Mouse (Mus musculus) liver, embryonic 15.5 days (tissue): ENCODE results near the gene Rpl41. TPM values are rescaled to one million over a fixed set of nuclear protein-coding genes. Genes with fewer than 3 reads are reported as not detected.

Experiments
- ATAC-seq: fragments of 200-750 bp; cut with Nextera tagmentation; 2 replicates; pipeline ENCODE4 v1.8.0; 2017; ENCODE audit warnings: moderate number of reproducible peaks, mild to moderate bottlenecking, moderate library complexity; ENCODE audit not compliant: insufficient read depth
- H3K27ac ChIP-seq: fragments of 300-500 bp; sonication (generic); replicated peaks from 2 replicates; pipeline ENCODE4 v1.5.1; 2015; ENCODE audit warnings: mild to moderate bottlenecking, inconsistent platforms
- H3K27me3 ChIP-seq: fragments of 300-500 bp; sonication (generic); 2 replicates; pipeline ENCODE4 v1.6.1; 2015; ENCODE audit warnings: mild to moderate bottlenecking, inconsistent platforms
- H3K36me3 ChIP-seq: fragments of 300-500 bp; sonication (generic); replicated peaks from 2 replicates; pipeline ENCODE4 v1.6.1; 2015; ENCODE audit warnings: moderate library complexity, mild to moderate bottlenecking, inconsistent platforms
- H3K4me1 ChIP-seq: fragments of 300-500 bp; sonication (generic); replicated peaks from 2 replicates; pipeline ENCODE4 v1.6.1; 2015; ENCODE audit warnings: inconsistent platforms
- H3K4me2 ChIP-seq: fragments of 300-500 bp; sonication (generic); 2 replicates; pipeline ENCODE4 v1.6.1; 2015; ENCODE audit warnings: moderate library complexity, mild to moderate bottlenecking, inconsistent platforms
- H3K4me3 ChIP-seq: fragments of 300-500 bp; sonication (generic); replicated peaks from 2 replicates; pipeline ENCODE4 v1.5.1; 2015; ENCODE audit warnings: mild to moderate bottlenecking, inconsistent platforms
- H3K9ac ChIP-seq: fragments of 300-500 bp; sonication (generic); 2 replicates; pipeline ENCODE4 v1.6.1; 2015; ENCODE audit warnings: moderate library complexity, mild to moderate bottlenecking, inconsistent platforms
- H3K9me3 ChIP-seq: fragments of 300-500 bp; sonication (generic); replicated peaks from 2 replicates; pipeline ENCODE4 v1.6.1; 2016; ENCODE audit warnings: inconsistent platforms
- WGBS: fragments of 180-500 bp; shearing (Covaris S2); methylation state at CpG from one replicate; pipeline ENCODE4 v1.1.7; 2015; ENCODE audit warnings: mixed read lengths; ENCODE audit not compliant: insufficient replicate concordance; 5-methylcytosine and 5-hydroxymethylcytosine counted together
- polyA plus RNA-seq: library from polyadenylated mRNA; unstranded; fragments of >200 nt; fragmentation: Nextera tagmentation; extraction: Ambion mirVana; gene quantifications from 2 replicates; pipeline ENCODE4 v1.2.1, GENCODE M21; 2015

Rpl41 gene
- polyA plus RNA-seq, 1 experiment from 2014 or later, result 2,155 TPM

DNA sequence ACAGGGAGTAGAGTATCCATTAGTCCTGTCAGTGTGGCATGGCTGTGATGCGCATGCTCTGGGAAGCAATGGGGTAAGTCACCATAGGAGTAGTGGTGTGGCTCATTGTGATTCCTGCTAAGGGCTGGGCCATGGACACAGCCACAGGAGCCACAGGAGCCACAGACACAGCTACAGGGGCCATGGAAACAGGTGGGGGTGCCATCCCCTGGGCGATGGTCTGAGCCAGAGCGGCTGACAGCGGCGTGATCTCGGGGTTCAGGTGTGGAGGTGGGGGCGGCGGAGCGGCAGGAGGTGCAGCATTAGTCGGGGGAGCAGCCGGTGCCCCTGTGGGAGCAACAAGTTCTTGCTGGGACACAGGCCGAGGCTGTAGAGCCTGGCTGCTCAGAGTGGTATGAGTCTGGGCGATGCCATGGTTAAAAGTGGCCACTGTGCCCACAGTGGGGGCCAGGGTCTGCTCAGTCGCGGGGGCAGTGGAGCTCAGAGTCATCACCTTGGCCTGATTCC lies 4.9 kb downstream of the Rpl41 start:
- Histone ChIP-seq H3K36me3 (peaks cover 41% of the 10 kb centered on the region), H3K4me1 (peaks cover 14% of the 10 kb centered on the region), H3K4me3 (no peak overlapping the region), H3K4me2 (no peak overlapping the region), H3K9me3 (no peaks in the 10 kb centered on the region), H3K27me3 (no peaks in the 10 kb centered on the region), H3K27ac (no peak overlapping the region), H3K9ac (no peak overlapping the region)
- ATAC-seq, result no peak
- 89% methylated on average over 15 of the region's 15 CpGs for WGBS

DNA sequence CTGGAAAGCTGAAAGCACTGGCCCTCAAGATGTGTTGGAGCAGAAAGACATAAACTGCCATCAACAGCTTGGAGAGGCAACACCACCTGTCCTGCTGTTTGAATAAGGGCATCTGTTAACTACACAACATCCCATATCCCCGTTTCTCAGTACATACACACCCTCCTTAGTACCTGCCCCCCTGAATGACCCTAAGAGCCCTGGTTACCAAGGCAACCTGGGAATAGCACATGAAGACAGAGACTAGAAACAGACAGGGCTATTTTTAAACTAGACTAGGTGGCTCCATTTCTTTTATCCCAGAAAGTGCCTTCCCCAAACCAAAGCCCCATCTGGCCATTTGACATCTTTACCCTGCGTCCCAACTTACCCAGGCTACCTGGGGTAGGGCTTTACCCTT lies 6.0 kb downstream of the Rpl41 start:
- no peak overlapping the region for H3K4me3 ChIP-seq
- no peak overlapping the region for H3K27ac ChIP-seq
- no peaks in the 10 kb centered on the region for H3K27me3 ChIP-seq
- no peak for ATAC-seq
- H3K4me1 ChIP-seq, result peaks cover 14% of the 10 kb centered on the region
- no peak overlapping the region for H3K9ac ChIP-seq
- H3K36me3 ChIP-seq, result peaks cover 41% of the 10 kb centered on the region
- no peak overlapping the region for H3K4me2 ChIP-seq
- 71% methylated on average over 2 of the region's 2 CpGs for WGBS
- H3K9me3 ChIP-seq, result no peaks in the 10 kb centered on the region

DNA sequence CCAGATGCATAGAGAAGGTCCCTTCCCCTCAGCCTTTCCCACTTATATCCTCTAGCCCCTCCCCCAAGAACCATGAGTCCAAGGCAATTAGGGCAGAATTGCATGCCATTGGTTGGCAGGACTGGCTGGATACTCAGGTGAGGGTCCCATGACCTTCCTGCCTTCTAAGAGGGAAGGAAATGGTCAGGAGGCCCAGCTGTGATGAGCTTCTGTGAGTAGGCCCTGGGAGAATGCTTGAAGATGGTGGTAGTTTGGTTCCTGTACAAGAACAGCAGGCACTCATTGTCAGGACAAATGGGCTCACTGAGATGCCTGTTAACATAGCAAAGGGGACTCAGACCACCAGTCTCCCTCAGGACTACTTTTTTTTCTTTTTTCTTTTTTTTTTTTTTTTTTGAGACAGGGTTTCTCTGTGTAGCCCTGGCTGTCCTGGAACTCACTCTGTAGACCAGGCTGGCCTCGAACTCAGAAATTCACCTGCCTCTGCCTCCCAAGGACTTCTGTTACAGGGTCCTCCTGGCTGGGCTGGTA lies 10.7 kb downstream of the Rpl41 start:
- Histone ChIP-seq H3K9ac (no peak overlapping the region), H3K36me3 (peaks cover 15% of the 10 kb centered on the region), H3K27me3 (no peaks in the 10 kb centered on the region), H3K4me1 (peaks cover 18% of the 10 kb centered on the region), H3K4me2 (no peak overlapping the region), H3K4me3 (no peak overlapping the region), H3K27ac (no peak overlapping the region), H3K9me3 (no peaks in the 10 kb centered on the region)
- ATAC-seq, result no peak
- 76% methylated on average over 1 of the region's 1 CpGs for WGBS

DNA sequence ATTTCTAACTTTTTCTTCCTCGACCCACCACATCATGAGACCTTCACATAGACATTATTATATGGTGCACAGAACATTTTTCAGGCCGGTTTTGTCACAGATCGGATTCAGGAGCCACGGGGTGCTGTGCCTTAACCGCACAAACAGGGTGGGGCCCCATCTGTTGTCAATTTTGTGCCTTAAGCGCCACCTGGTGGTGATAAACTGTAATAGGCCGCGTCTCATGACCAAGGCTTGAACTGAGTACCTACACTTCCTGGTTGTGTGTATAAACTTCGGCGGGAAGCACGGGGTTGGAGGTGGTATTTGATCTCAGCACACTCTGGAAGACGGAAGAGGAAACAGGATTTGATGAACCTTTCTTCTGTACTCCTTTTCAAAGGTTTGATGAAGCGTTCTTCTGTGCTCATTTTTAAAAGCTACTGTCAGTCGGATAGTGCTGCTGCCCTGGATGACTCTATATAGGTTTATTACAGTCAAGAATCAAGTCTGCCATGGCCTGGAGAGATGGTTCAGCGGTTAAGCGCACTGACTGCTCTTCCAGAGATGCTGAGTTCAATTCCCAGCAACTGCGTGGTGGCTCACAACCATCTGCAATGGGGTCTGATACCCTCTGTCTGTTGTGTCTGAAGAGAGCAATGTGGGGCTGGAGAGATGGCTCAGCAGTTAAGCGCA lies 12.7 kb downstream of the Rpl41 start:
- Histone ChIP-seq H3K27ac (peak overlapping the region; percentile 76), H3K4me2 (peak overlapping the region; percentile 66), H3K27me3 (no peaks in the 10 kb centered on the region), H3K36me3 (no peaks in the 10 kb centered on the region), H3K4me1 (peaks cover 18% of the 10 kb centered on the region), H3K9ac (peak overlapping the region; percentile 23; the same call in 1 of the 2 replicates), H3K9me3 (no peaks in the 10 kb centered on the region), H3K4me3 (peak overlapping the region; percentile 32)
- WGBS, result 13% methylated on average over 18 of the region's 18 CpGs
- peak; percentile 96 for ATAC-seq

DNA sequence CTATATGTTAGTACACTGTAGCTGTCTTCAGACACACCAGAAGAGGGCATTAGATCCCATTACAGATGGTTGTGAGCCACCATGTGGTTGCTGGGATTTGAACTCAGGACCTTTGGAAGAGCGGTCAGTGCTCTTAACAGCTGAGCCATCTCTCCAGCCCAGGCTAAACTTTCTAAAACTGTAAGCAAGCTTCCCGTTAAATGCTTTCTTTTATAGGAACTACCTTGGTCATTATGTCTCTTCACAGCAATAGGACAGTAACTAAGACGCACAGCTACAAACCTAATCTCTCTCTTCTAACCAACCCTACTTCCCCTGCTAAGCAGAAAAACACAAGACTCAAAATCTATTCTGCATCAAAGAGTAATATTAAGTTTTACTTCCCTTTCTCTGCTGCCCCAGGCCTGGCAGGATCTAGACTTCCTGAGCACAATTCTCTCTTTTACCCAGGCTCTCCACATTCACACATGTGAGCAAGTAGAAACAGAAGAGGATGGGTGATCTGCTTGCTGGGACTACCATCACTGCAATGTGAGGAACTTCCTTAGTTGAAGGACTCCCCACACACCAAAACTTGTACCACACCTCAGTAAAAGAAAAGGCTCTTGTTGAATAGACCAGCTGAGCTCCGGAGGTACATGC lies 13.4 kb downstream of the Rpl41 start:
- Histone ChIP-seq H3K36me3 (no peaks in the 10 kb centered on the region), H3K4me2 (peak overlapping the region; percentile 66), H3K4me1 (peaks cover 18% of the 10 kb centered on the region), H3K27me3 (no peaks in the 10 kb centered on the region), H3K9ac (0 out of 2 replicates have a peak overlapping the region, but pooled peaks have one; percentile 1), H3K9me3 (no peaks in the 10 kb centered on the region), H3K27ac (peak overlapping the region; percentile 76), H3K4me3 (peak overlapping the region; percentile 32)
- peak; percentile 29; the same call in 1 of the 2 replicates for ATAC-seq
- WGBS, result 54% methylated on average over 4 of the region's 4 CpGs

DNA sequence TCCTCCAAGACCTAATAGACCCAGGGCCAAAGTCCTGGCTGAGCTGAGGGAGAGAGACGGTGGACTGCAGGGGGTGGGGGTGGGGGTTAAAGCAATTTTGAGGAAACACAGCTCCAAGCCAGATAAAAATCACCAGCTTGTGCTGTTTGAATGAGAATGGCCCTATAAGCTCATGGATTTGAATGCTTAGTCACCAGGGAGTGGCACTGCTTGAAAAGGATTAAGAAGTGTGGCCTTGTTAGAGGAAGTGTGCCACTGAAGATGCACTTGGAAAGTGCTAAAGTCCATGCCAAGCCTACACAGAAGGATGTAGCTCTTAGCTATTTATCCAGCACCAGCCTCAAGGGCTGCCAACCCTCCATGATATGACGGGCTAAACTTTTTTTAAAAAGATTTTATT lies 13.9 kb downstream of the Rpl41 start:
- Histone ChIP-seq H3K4me1 (peaks cover 18% of the 10 kb centered on the region), H3K4me2 (no peak overlapping the region), H3K27ac (no peak overlapping the region), H3K9me3 (no peaks in the 10 kb centered on the region), H3K9ac (no peak overlapping the region), H3K36me3 (no peaks in the 10 kb centered on the region), H3K4me3 (no peak overlapping the region), H3K27me3 (no peaks in the 10 kb centered on the region)
- WGBS, result 63% methylated on average over 2 of the region's 2 CpGs
- no peak for ATAC-seq

DNA sequence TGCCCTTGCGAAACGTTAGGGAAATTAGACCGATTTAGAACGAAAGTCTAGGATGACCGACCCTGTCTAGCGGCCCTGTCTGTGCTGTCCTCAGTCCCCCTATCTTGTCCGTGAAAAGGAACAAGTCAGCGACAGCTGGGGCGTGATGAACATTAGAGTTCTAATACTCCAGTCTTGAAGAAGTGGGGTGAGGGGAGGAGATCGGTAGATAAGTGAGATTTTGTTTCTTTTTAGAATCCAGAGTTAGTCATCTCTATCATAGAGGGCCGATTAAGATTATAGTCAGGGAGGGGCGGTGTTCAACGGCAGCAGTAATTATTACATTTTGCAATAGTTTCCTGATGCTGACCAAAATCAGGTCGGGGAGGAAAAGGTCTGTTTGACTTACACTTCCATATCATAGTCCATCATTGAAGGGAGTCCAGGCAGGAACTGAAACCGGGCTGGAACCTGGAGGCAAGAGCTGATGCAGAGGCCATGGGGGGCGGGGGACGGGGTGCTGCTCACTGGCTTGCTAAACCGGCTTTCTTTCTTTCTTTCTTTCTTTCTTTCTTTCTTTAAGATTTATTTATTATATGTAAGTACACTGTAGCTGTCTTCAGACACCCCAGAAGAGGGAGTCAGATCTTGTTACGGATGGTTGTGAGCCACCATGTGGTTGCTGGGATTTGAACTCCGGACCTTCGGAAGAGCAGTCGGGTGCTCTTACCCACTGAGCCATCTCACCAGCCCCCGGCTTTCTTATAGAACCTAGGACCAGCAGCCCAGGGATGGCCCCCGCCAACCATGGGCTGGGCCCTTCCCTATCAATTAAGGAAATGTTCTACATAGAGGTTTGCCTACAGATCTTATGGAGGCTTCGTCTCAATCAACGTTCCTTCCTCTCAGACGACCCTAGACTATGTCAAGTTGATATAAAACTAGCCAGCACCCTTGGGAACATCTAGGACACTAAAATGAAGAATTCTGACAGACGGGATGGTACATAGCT lies 22.4 kb downstream of the Rpl41 start:
- H3K9me3 ChIP-seq, result no peaks in the 10 kb centered on the region
- H3K9ac ChIP-seq, result peak overlapping the region; percentile 65
- no peaks in the 10 kb centered on the region for H3K27me3 ChIP-seq
- H3K36me3 ChIP-seq, result peaks cover 8% of the 10 kb centered on the region; the same call in 1 of the 2 replicates
- peak overlapping the region; percentile 99 for H3K4me2 ChIP-seq
- H3K27ac ChIP-seq, result peak overlapping the region; percentile 92
- WGBS, result 24% methylated on average over 28 of the region's 28 CpGs
- peaks cover 35% of the 10 kb centered on the region for H3K4me1 ChIP-seq
- H3K4me3 ChIP-seq, result peak overlapping the region; percentile 78
- peak; percentile 30 for ATAC-seq

DNA sequence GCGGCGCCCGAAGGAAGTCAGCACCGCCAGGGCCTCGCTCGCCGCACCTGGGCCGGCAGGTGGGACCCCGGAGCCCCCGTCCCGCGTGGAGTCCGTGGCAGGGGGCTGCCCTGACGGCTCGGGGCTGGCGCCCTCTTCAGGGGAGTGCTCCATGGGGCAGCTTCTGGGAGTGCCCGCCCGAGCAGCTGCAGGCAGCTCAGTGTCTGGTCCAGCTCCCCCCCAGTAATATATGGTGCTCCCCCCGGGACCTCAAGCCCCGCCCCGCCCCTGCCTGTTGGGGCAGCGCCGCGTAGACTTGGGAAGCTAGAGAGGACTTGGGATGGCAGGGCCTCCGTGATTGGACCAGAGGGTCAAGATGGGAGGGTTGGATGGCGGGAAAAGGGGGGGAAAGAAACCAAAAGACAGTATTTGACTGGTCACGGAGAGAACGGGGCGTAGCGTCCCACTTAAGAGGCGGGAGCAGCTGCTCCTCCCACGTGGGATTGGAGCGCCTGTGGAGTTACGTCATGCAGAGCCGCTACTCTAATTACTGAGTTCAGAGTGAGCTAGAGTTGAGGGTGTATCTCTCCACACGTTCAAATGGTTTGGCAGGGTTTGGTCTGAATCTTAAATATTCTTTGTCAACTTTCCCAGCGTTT lies 23.3 kb downstream of the Rpl41 start, which contains the start of gene Esyt1:
Esyt1 (minus strand) TSS at position 201 of the 638 bp plus-strand sequence.
- Histone ChIP-seq H3K27me3 (no peaks in the 10 kb centered on the region), H3K4me1 (peaks cover 35% of the 10 kb centered on the region), H3K9ac (peak within 1 kb of the TSS; percentile 89), H3K9me3 (no peaks in the 10 kb centered on the region), H3K4me3 (peak within 1 kb of the TSS; percentile 78), H3K36me3 (peaks cover 16% of the 10 kb centered on the region), H3K27ac (peak within 1 kb of the TSS; percentile 92), H3K4me2 (peak within 1 kb of the TSS; percentile 99)
- WGBS, result under 1% methylated on average over 37 of the region's 37 CpGs
- ATAC-seq, result peak; percentile 96

DNA sequence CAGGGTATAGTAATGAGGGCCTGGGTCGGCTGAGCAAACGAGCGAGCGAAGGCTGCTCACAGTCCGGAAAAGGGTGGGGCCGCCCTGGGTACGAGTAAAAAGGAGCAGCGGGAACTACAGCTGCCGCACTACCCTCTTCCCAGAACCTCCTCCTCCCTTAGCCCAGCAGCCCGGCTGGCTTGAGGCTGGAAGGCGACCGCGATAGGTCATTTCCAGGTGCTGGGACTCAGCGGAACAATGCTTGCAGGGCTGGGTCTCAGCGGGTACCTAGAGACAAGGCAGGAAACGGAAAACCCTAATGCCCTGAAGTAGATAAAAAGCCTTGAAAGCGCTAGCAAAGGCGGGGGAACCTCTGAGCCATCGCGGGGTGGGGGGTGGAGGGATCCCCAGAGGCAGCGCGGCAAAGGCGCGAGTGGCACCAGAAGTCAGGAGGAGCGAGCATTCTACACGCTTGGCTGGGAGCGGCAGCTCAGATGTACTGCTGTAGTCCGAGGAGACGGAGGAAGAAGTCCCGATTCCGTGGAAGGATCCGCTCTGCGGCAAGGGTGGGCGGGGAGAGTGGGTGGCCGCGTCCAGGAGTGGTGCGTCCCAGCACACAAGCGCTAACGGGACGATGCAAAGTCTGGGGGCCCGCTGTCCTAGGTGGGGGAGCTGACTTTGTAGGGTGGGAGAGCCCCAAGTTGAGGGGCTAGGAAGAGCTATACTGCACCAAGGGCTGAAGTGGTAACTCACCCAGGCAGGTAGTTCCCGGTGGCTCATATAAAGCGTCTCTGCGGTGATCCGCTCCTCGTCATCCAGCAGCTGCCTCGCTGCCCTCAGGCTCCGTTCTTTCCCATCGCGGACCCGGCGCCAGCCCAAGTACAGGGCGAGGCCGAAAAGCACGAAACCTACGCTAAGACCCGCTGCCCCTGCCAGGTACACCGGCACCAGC lies 24.1 kb downstream of the Rpl41 start:
- no peaks in the 10 kb centered on the region for H3K27me3 ChIP-seq
- WGBS, result under 1% methylated on average over 58 of the region's 58 CpGs
- no peaks in the 10 kb centered on the region for H3K9me3 ChIP-seq
- peaks cover 35% of the 10 kb centered on the region for H3K4me1 ChIP-seq
- H3K4me2 ChIP-seq, result peak overlapping the region; percentile 99
- H3K4me3 ChIP-seq, result peak overlapping the region; percentile 78
- peak overlapping the region; percentile 89 for H3K9ac ChIP-seq
- peak overlapping the region; percentile 92 for H3K27ac ChIP-seq
- ATAC-seq, result peak; percentile 23
- H3K36me3 ChIP-seq, result peaks cover 24% of the 10 kb centered on the region
